Mouse (Mus musculus) MEL (cell line): ENCODE results near the gene P3h4. TPM values are rescaled to one million over a fixed set of nuclear protein-coding genes. Genes with fewer than 3 reads are reported as not detected.

Experiments used
- DNase-seq: peaks from one replicate; pipeline ENCODE4 v3.0.0; 2011; ENCODE audit warnings: low read depth, low spot score
- H3K27ac ChIP-seq: 2 replicates; pipeline ENCODE4 v1.5.1; 2012; ENCODE audit warnings: low read depth, mild to moderate bottlenecking, control low read depth, low read length, moderate library complexity; ENCODE audit not compliant: control insufficient read depth
- H3K27me3 ChIP-seq, 2 experiments: fragments of 150-350 bp in 1 of 2; sonication (generic) in 1 of 2; 2 replicates each; pipeline ENCODE4 v1.6.1; 2012; ENCODE audit warnings: low read length in 2 of 2, mild to moderate bottlenecking in 2 of 2, improper control_type of control experiment in 1 of 2, moderate library complexity in 1 of 2; ENCODE audit not compliant: insufficient read depth in 2 of 2, control insufficient read depth in 1 of 2
- H3K36me3 ChIP-seq, 2 experiments: 2 replicates each; pipeline ENCODE4 v1.6.1; 2012 to 2014; ENCODE audit warnings: low read length in 2 of 2, improper control_type of control experiment in 1 of 2, inconsistent platforms in 1 of 2, mild to moderate bottlenecking in 1 of 2; ENCODE audit not compliant: insufficient read depth in 2 of 2, control insufficient read depth in 1 of 2
- H3K4me1 ChIP-seq, 2 experiments: fragments of 150-350 bp in 1 of 2; sonication (generic) in 1 of 2; 2 replicates each; pipeline ENCODE4 v1.6.1; 2012; ENCODE audit warnings: low read length in 2 of 2, improper control_type of control experiment in 1 of 2, mild to moderate bottlenecking in 1 of 2; ENCODE audit not compliant: insufficient read depth in 2 of 2, control insufficient read depth in 1 of 2
- H3K4me3 ChIP-seq, 2 experiments: fragments of 150-350 bp in 1 of 2; sonication (generic) in 1 of 2; 2 replicates each; pipeline ENCODE4 v1.5.1; 2012; ENCODE audit warnings: low read depth in 2 of 2, low read length in 2 of 2, mild to moderate bottlenecking in 2 of 2, moderate library complexity in 2 of 2, control low read depth in 1 of 2, improper control_type of control experiment in 1 of 2; ENCODE audit not compliant: control insufficient read depth in 1 of 2, insufficient read depth in 1 of 2
- H3K79me2 ChIP-seq: 2 replicates; pipeline ENCODE4 v1.6.1; 2012; ENCODE audit warnings: mild to moderate bottlenecking, low read length, moderate library complexity; ENCODE audit not compliant: control insufficient read depth, poor library complexity, insufficient read depth
- H3K9ac ChIP-seq: 2 replicates; pipeline ENCODE4 v1.6.1; 2012; ENCODE audit warnings: low read depth, mild to moderate bottlenecking, control low read depth, low read length, moderate library complexity; ENCODE audit not compliant: control insufficient read depth, poor library complexity, severe bottlenecking
- H3K9me3 ChIP-seq: fragments of 150-350 bp; sonication (generic); replicated peaks from 2 replicates; pipeline ENCODE4 v1.6.1; 2012; ENCODE audit warnings: mild to moderate bottlenecking, low read length, improper control_type of control experiment, moderate library complexity; ENCODE audit not compliant: insufficient read depth
- BHLHE40 ChIP-seq: IDR thresholded peaks from 2 replicates; pipeline ENCODE4 v1.6.1; 2012; ENCODE audit warnings: low read depth, mild to moderate bottlenecking, inconsistent platforms, low read length, improper control_type of control experiment, borderline replicate concordance
- CHD2 ChIP-seq: IDR thresholded peaks from 2 replicates; pipeline ENCODE4 v1.6.1; 2011; ENCODE audit warnings: low read length, improper control_type of control experiment
- CTCF ChIP-seq, 3 experiments: IDR thresholded peaks in 2 of 3; conservative IDR thresholded peaks in 1 of 3; 2 replicates each; pipeline ENCODE4 v1.5.1; 2011 to 2012; ENCODE audit warnings: low read length in 3 of 3, low read depth in 2 of 3, mild to moderate bottlenecking in 2 of 3, improper control_type of control experiment in 1 of 3, inconsistent platforms in 1 of 3, mixed read lengths in 1 of 3, moderate library complexity in 1 of 3; ENCODE audit not compliant: control insufficient read depth in 1 of 3, insufficient read depth in 1 of 3, poor library complexity in 1 of 3, severe bottlenecking in 1 of 3
- ELF1 ChIP-seq: IDR thresholded peaks from 2 replicates; pipeline ENCODE4 v1.6.1; 2014; ENCODE audit warnings: low read depth, mild to moderate bottlenecking, inconsistent platforms, low read length, improper control_type of control experiment, moderate library complexity
- EP300 ChIP-seq, 2 experiments: IDR thresholded peaks; 2 replicates each; pipeline ENCODE4 v1.6.1; 2011; ENCODE audit warnings: improper control_type of control experiment in 2 of 2, low read length in 2 of 2, low read depth in 1 of 2, mild to moderate bottlenecking in 1 of 2
- ETS1 ChIP-seq: IDR thresholded peaks from 2 replicates; pipeline ENCODE4 v1.6.1; 2012; ENCODE audit warnings: low read depth, mild to moderate bottlenecking, inconsistent platforms, low read length, improper control_type of control experiment, moderate library complexity
- GATA1 ChIP-seq: IDR thresholded peaks from 2 replicates; pipeline ENCODE4 v1.6.1; 2011; ENCODE audit warnings: low read depth, low read length, improper control_type of control experiment
- HCFC1 ChIP-seq: IDR thresholded peaks from 2 replicates; pipeline ENCODE4 v1.6.1; 2012; ENCODE audit warnings: low read depth, mild to moderate bottlenecking, inconsistent platforms, low read length, improper control_type of control experiment, moderate library complexity
- JUND ChIP-seq: IDR thresholded peaks from 2 replicates; pipeline ENCODE4 v1.6.1; 2011; ENCODE audit warnings: low read depth, mild to moderate bottlenecking, improper control_type of control experiment, low read length
- KAT2A ChIP-seq: conservative IDR thresholded peaks from 2 replicates; pipeline ENCODE4 v1.6.1; 2012; ENCODE audit warnings: low read depth, low read length, improper control_type of control experiment, inconsistent platforms
- MAFK ChIP-seq: IDR thresholded peaks from 2 replicates; pipeline ENCODE4 v1.6.1; 2011; ENCODE audit warnings: low read depth, mild to moderate bottlenecking, low read length, improper control_type of control experiment, borderline replicate concordance
- MAX ChIP-seq: IDR thresholded peaks from 2 replicates; pipeline ENCODE4 v1.6.1; 2011; ENCODE audit warnings: low read length, improper control_type of control experiment
- MAZ ChIP-seq: IDR thresholded peaks from 2 replicates; pipeline ENCODE4 v1.6.1; 2012; ENCODE audit warnings: low read depth, mild to moderate bottlenecking, inconsistent platforms, low read length, improper control_type of control experiment
- MEF2A ChIP-seq: IDR thresholded peaks from 2 replicates; pipeline ENCODE4 v1.6.1; 2014; ENCODE audit warnings: low read depth, mild to moderate bottlenecking, inconsistent platforms, low read length, improper control_type of control experiment; ENCODE audit not compliant: poor library complexity, insufficient replicate concordance, severe bottlenecking; ENCODE audit errors: extremely low read depth
- MXI1 ChIP-seq: IDR thresholded peaks from 2 replicates; pipeline ENCODE4 v1.6.1; 2011; ENCODE audit warnings: mild to moderate bottlenecking, low read depth, low read length, improper control_type of control experiment
- MYB ChIP-seq: IDR thresholded peaks from 2 replicates; pipeline ENCODE4 v1.6.1; 2011; ENCODE audit warnings: mild to moderate bottlenecking, low read depth, low read length, improper control_type of control experiment
- NRF1 ChIP-seq: IDR thresholded peaks from 2 replicates; pipeline ENCODE4 v1.6.1; 2014; ENCODE audit warnings: low read depth, mild to moderate bottlenecking, inconsistent platforms, low read length, improper control_type of control experiment, moderate library complexity; ENCODE audit not compliant: poor library complexity, insufficient read depth, severe bottlenecking
- POLR2A ChIP-seq, 2 experiments: IDR thresholded peaks; 2 replicates each; pipeline ENCODE4 v1.6.1; 2011 to 2012; ENCODE audit warnings: low read length in 2 of 2, mild to moderate bottlenecking in 2 of 2, control low read depth in 1 of 2, improper control_type of control experiment in 1 of 2, low read depth in 1 of 2, moderate library complexity in 1 of 2; ENCODE audit not compliant: control insufficient read depth in 1 of 2, insufficient read depth in 1 of 2, poor library complexity in 1 of 2
- POLR2AphosphoS2 ChIP-seq: IDR thresholded peaks from 2 replicates; pipeline ENCODE4 v1.6.1; 2011; ENCODE audit warnings: low read length, improper control_type of control experiment
- SIN3A ChIP-seq: IDR thresholded peaks from 2 replicates; pipeline ENCODE4 v1.6.1; 2012; ENCODE audit warnings: low read length, improper control_type of control experiment, inconsistent platforms
- TBP ChIP-seq: IDR thresholded peaks from 2 replicates; pipeline ENCODE4 v1.8.0; 2011; ENCODE audit warnings: low read depth, low read length, improper control_type of control experiment
- UBTF ChIP-seq: IDR thresholded peaks from 2 replicates; pipeline ENCODE4 v1.6.1; 2012; ENCODE audit warnings: low read depth, mild to moderate bottlenecking, inconsistent platforms, low read length, improper control_type of control experiment, moderate library complexity, borderline replicate concordance; ENCODE audit not compliant: insufficient read depth
- USF1 ChIP-seq: IDR thresholded peaks from 2 replicates; pipeline ENCODE4 v1.6.1; 2014; ENCODE audit warnings: low read depth, mild to moderate bottlenecking, inconsistent platforms, low read length, improper control_type of control experiment, moderate library complexity
- USF2 ChIP-seq, 2 experiments: IDR thresholded peaks; 2 replicates each; pipeline ENCODE4 v1.6.1; 2011 to 2012; ENCODE audit warnings: improper control_type of control experiment in 2 of 2, low read length in 2 of 2, borderline replicate concordance in 1 of 2, inconsistent platforms in 1 of 2, low read depth in 1 of 2, mild to moderate bottlenecking in 1 of 2; ENCODE audit not compliant: insufficient read depth in 1 of 2
- ZNF384 ChIP-seq: IDR thresholded peaks from 2 replicates; pipeline ENCODE4 v1.6.1; 2012; ENCODE audit warnings: low read depth, mild to moderate bottlenecking, inconsistent platforms, low read length, improper control_type of control experiment
- polyA plus RNA-seq, 2 experiments: library from polyadenylated mRNA; stranded (reverse) in 1 of 2; unstranded in 1 of 2; fragments of >175 nt in 1 of 2; fragments of >200 nt in 1 of 2; gene quantifications; 2 replicates each; pipeline versions ENCODE4 v1.2.1 to v1.2.4; 2012; ENCODE audit warnings: low replicate concordance in 2 of 2, low read depth in 1 of 2; ENCODE audit not compliant: insufficient read length in 2 of 2, insufficient read depth in 1 of 2, missing spikeins in 1 of 2
- total RNA-seq: library from RNA; depleted of rRNA; stranded (reverse); fragments of 300-350 nt; gene quantifications from 2 replicates; pipeline ENCODE4 v1.2.3, GENCODE M21; 2012

The P3h4 gene
- total and polyA plus RNA-seq, 3 experiments, result 0.88 TPM; not detected in 2

GRCm38 (mm10) chr11:100397600-100398389 lies 16.8 kb downstream of the P3h4 start, which contains the start of gene Jup:
Gene Jup, minus strand, starts transcription at chr11:100397763.
- TF ChIP-seq SIN3A, result peak; percentile 65
- TF ChIP-seq ZNF384, result no peak
- no peak for TF ChIP-seq MAFK
- 0 out of 6 replicates have a peak, but pooled peaks of 1 of the 3 experiments have one; percentile 2 for TF ChIP-seq CTCF (IDR thresholded peaks at IDR 0.05 in 2 of 3, conservative IDR thresholded peaks at IDR 0.05 in 1 of 3; ENCODE audit: control insufficient read depth in 1 of 3, insufficient read depth in 1 of 3, low read depth in 2 of 3, low read length in 3 of 3, poor library complexity in 1 of 3, severe bottlenecking in 1 of 3)
- TF ChIP-seq MEF2A, result no peak
- TF ChIP-seq GATA1, result no peak
- no peak for TF ChIP-seq USF2 (IDR thresholded peaks at IDR 0.05; ENCODE audit: borderline replicate concordance in 1 of 2, insufficient read depth in 1 of 2, low read depth in 1 of 2, low read length in 2 of 2)
- peak; percentile 70 for TF ChIP-seq TBP
- 0 out of 2 replicates have a peak, but pooled peaks have one; percentile 55 for TF ChIP-seq MXI1
- no peak for TF ChIP-seq ETS1
- no peak; the same call in 1 of the 2 replicates for TF ChIP-seq KAT2A
- no peak for TF ChIP-seq JUND
- TF ChIP-seq MAX, result 0 out of 2 replicates have a peak, but pooled peaks have one; percentile 29
- 0 out of 2 replicates have a peak, but pooled peaks have one; percentile 6 for TF ChIP-seq NRF1
- TF ChIP-seq USF1, result peak; percentile 50; the same call in 1 of the 2 replicates
- no peak for TF ChIP-seq POLR2AphosphoS2
- no peak for TF ChIP-seq BHLHE40
- TF ChIP-seq MAZ, result peak; percentile 79; the same call in 1 of the 2 replicates
- TF ChIP-seq POLR2A (IDR thresholded peaks at IDR 0.05; ENCODE audit: control insufficient read depth in 1 of 2, insufficient read depth in 1 of 2, low read depth in 1 of 2, low read length in 2 of 2, poor library complexity in 1 of 2), result peak; percentile 68 to 76; a peak in 3 of 4 replicates
- peak; percentile 87 for TF ChIP-seq CHD2
- peak; percentile 89; the same call in 1 of the 2 replicates for TF ChIP-seq UBTF
- TF ChIP-seq MYB, result no peak
- TF ChIP-seq HCFC1, result peak; percentile 69; the same call in 1 of the 2 replicates
- peak; percentile 33; the same call in 1 of the 2 replicates for TF ChIP-seq ELF1
- TF ChIP-seq EP300 (IDR thresholded peaks at IDR 0.05; ENCODE audit: low read depth in 1 of 2, low read length in 2 of 2), result no peak
- Histone ChIP-seq H3K36me3 (peaks cover 0 to 39% of the 10 kb centered on the region in 2 experiments; a peak in 2 of 4 replicates), H3K4me3 (peak within 1 kb of the TSS; percentile 43 to 74), H3K9ac (peak within 1 kb of the TSS; percentile 67), H3K9me3 (no peaks in the 10 kb centered on the region), H3K4me1 (peaks cover 20 to 74% of the 10 kb centered on the region in 2 experiments), H3K27ac (no peak within 1 kb of the TSS), H3K27me3 (no peaks in the 10 kb centered on the region), H3K79me2 (no peaks in the 10 kb centered on the region)
- peak; percentile 100 for DNase-seq
